Mouse (Mus musculus) olfactory bulb, adult 2 months (tissue): ENCODE measurements around the gene Sipa1.

ENCODE experiments used
- CTCF ChIP-seq: fragments of 200-500 bp; IDR thresholded peaks from 2 replicates; pipeline ENCODE4 v1.5.1; 2012; ENCODE audit warnings: low read depth, mild to moderate bottlenecking, low read length, moderate library complexity; ENCODE audit not compliant: insufficient read depth
- POLR2A ChIP-seq: fragments of 200-500 bp; IDR thresholded peaks from 2 replicates; pipeline ENCODE4 v1.6.1; 2012; ENCODE audit warnings: mild to moderate bottlenecking, low read depth, low read length, moderate library complexity; ENCODE audit not compliant: insufficient read depth

DNA sequence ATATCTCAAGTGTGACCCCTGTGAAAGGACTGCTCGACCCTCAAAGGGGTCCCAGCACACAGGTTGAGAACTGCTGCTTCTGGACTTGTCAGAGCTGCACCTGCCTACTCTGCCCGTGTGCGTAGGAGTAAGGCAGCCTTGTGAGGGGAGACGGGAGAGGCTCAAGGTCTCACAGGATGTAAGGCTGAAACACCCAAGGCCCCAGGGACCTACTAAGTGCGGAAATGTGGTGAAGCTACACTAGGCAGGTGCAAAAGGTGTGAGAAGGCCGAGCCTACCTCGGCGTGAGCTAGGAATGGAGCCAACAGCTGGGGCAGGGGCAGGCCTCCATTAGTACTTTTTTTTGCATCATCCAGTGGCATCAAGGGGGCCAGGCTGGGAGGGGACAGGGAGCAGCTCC is 1.2 kb downstream of the Sipa1 start:
- TF ChIP-seq CTCF (no peak), POLR2A (no peak)
